Mouse (Mus musculus) B cell, adult 2 months (primary cell): ENCODE results near the gene Cmss1.

Experiments
- DNase-seq, 2 experiments: peaks; one replicate each; pipeline ENCODE4 v3.0.0; 2022

The Cmss1 gene

DNA sequence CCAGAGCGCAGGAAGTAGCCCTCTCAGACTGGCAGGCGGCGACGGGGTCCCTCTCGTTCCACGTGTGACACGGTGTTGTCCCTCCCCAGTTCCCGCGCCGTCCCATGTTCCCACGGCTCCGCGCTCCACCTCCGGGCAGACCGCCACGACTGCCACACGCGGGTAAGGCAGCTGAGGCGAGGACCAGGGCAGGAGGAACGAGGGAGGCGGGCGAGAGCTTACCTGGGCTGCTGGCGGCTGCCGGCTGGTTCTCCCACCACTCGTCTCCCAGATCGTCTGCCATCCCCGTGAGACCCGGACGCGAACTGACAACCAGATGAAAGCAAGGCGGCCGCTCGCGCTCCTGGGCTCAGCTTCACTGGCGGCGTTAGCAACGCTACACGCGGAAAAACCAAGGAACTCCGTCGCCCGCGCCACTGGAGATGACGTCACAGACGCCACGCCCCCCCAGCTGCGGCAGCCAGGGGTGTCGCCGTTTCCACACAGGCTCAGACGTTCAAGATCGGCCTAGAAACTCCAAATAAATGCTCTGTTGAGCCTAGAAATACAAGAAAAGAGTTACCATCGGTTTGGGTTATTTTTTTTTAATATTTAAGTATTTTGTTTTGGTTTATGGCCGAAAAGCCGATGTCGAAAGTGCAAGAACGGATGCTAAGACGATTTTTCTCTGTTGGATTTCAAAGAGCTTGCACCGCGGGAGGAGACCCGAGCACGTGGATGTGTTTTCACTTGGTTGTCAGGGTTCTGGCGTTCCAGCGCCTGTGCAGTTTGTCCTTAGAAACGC lies at the start of gene Cmss1:
Gene Cmss1, minus strand, starts transcription at position 421 of the 784 bp plus-strand sequence.
- DNase-seq, result peak; percentile 89 to 90

DNA sequence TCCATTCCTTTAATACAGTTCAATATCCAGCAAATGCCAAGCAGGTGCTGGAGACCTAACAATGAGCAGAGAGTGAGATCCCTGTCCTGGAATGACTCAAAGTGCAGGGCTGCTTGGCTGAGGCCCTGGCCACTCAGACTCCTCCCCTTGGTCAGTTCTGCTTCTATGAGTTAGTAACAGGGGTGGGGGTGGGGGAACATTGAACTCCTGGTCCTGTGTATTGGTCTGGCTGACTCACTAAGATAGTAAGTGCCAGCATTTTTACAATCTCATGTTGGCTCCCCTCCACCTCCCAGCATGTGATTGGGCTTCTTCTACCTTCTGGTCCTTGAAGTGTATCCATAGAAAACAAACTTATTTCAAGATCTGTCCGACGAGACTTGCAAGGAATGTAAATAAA lies 43.2 kb upstream of the Cmss1 start:
- DNase-seq, result no peak

DNA sequence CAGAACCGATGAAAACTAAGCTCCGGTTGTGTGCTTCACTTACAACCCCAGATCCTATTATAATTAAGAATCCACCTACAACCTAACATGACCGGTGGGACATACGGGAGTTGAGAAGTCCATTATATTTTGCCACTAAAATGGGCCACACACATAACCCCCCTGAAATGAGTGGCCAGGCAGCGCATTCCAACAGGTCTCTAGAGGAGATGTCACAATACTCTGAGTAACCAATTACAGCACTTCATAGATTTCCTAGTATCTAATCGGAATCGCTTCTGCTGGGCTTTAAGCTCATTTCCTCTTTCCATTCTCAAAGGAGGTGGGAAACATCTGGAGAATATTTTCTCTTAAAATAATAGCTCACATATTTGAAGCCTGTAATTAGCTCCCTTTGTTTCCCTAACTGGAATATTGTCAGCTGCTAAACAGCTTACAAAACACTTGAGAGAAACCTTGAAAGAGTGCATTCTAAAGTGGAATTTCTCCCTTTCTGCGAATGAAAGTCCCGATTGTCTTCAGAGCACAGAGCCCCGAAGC lies 34.8 kb upstream of the Cmss1 start:
- DNase-seq, result no peak

DNA sequence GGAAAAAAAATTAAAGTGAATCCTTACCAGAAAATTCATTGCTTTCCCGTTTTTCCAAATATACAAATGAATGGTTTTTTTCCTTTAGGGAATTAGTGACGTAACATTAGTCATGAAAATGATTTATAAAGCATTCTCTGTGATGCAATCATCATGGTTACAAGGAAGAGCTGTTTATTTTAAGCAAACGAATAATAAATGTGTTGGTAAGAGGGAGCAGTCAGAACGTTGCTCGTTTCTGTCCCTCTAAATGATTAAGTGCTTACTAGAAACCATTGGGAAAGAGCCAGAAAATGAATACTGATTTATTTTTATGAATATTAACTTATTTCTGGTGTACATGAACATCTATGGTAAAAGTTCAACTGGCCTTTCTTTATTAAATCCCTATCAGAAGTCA lies 28.1 kb upstream of the Cmss1 start:
- no peak for DNase-seq

DNA sequence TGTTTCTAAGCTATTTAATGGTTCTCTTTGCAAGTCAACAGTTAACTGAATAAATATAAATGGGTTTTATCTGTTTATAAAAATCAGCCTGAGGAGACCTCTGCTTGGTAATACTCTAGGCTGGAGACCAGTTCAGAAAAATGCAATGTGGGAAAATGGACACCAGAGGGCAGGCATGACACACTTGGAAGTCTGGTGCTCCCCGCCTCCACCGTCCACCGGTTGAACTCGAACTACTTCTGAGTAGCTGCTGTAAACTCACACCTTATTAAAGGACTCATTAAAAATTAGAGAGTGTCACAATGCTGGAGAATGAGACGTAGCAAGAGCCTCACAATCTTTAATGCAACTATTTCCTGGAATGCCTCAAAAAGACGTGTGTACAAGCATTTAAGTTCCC lies 27.5 kb upstream of the Cmss1 start:
- DNase-seq, result peak; percentile 72 to 75

DNA sequence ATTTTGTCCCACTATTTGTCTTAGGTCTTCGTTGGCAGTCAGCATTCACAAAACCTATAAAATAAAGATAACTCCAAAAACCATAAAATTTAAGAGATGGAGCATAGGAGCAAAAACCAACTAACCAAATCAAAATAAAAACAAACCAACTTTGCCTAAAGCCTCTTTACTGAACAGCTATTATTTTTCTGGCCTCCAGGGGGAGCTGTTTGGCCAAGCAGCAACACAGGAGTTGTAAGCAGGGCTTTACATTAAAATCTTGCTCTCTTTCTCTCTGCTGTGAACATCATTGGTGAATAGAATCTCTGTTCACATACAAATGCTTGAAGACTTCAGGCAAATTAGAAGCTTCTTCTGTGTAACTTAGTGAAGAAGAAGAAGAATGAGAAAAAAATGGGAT lies 5.1 kb upstream of the Cmss1 start:
- peak; percentile 70 to 74 for DNase-seq

DNA sequence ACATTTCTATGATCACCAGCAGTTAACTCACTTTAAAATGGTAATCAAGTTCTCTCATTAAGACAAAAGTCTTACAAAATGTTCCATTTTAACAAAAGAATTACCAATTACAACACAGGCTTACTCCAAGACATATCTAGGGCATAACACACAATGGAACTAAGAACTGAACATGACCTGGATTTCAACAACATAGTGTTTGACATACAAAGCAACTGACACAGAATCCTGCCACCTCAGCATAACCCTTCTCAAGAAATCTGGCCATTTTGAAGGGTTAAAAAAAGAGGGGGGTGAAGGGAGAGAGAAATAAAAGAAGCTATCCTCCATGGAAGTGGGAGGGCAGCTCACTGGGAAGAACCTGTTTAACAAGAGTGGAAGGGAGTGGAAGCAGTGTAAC lies 5.6 kb downstream of the Cmss1 start:
- DNase-seq, result no peak

DNA sequence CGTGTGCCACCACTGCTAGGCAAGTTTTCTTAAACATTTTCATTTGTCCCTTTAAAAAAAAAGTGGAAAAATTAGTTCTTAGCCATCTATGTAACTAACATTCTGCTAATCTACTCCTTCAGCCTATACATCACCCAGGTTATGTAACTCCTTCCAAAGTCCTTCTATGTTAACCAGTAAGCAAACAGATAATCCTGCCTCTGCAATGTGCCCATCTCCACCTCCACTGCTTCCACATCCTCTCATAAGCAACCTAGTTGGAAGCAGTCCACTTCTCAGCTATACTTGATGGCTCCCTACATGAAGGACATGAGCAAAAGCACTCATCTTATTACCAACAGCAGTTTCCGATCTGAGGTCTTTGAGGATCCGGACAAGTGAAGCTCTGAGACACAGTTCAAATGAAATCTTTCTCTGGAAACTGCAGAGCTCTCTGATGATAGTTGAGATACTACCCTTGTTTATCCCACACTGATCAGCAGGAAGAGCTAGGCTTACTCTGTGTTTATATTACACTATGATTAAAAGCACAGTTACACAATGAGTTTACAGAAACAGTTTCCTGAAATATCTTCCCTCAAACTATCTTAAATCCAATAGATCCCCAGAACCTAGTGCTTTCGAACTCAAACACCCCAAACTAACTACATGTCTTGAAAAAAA lies 9.2 kb downstream of the Cmss1 start:
- DNase-seq, result no peak

DNA sequence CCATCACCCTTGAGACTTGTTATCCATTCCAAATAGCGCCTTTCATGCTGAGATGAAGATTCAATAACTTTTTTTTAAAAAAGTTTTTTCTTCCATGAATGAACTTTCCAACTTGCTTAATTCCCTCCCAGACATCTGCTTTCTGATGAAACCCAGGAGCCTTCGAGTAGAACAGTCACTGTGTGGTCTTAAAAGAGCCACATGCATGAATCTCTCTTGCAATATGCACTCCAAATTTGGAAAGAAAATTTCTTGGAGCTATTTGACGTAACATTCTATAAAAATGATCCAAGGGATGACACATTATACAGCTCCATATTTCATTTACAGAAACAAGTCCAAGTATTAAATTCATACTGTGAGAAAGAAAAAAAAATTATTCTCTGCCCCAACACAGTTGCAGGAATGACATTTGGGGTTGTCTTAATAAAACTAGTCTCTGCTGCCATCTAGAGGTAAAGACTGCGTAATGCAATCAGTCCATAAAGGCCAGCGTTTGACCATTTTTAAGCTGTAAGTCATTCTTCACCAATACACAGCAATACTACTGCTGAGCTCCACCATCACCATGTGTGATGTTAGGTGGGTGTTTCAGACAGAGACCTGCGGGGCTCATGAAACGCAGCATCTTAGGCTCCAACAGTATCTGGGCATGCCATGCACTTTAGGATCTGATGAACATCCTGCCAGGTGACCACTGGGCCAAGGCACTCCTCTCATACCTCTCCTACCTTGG lies 13.1 kb downstream of the Cmss1 start:
- DNase-seq, result peak; percentile 50

DNA sequence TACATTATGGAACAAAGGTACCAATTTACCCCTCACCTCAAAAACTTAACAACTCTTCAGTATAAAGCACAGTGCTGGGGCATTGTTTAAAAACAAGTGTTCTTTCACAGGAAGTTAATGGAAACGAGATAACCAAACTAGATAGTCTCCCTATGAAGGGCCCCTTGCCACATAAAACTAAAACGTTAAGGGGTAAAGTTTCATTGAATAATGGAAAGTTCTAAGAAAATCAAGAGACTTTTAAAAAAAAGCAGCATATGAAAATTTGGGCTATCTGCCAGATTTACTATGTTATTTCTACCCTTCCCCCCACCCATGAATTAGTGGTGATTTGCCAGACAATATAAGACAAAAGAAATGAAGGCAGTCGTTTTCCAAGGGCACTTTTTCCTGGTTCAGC lies 21.5 kb downstream of the Cmss1 start:
- no peak for DNase-seq

DNA sequence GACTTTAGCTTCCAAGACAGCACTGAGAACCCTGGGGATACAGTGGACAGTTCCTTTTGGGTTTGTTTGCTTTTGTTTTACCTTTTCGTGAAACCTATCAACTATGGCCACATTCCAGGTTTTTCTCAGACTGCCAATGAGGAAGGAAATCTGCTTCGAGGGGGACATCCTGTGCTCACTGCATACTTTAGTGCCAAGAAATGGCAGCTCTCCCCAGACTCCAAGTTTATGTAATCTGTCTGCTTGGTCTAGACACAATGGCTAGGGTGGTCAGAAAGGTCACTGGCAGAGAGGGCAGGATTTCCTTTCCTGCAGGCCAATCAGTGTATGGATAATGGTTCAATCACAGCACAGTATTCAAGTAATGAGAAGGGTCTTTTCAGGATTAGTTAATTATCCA lies 24.7 kb downstream of the Cmss1 start:
- DNase-seq, result no peak

DNA sequence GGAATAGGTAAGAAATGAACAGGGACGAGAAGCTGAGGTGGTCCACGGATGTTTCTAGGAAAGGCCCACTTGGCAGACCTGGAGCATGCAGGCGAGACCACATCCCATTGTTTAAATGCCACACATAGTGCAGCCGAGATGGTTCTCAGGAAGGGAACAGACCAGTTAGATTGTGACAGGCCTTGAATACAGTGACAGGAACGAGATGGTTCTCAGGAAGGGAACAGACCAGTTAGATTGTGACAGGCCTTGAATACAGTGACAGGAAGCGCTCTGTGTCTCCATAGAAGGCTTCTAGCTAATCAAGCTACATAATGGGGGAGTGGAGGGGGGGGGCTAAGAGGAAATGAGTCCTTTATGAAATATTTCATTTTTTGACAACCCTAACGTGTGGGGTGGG lies 26.6 kb downstream of the Cmss1 start:
- no peak for DNase-seq

DNA sequence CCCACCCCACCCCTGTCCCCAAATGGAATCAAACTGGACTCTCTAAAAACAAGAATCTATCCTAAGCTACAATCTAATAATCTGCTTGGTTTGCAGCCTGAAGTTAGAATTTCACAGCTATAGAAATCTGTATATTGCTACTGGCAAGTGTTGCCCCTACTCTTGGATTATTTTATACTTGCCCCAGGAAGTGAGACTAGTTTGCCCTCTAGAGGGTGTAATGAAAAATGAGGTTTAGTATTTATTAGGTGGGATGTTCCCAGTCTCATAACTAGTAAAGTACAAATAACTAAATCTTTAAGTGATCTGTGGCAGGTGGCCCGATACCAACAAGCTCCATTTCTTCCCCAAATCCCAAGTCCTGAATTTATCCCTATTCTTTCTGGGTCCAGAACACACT lies 29.1 kb downstream of the Cmss1 start:
- no peak for DNase-seq

DNA sequence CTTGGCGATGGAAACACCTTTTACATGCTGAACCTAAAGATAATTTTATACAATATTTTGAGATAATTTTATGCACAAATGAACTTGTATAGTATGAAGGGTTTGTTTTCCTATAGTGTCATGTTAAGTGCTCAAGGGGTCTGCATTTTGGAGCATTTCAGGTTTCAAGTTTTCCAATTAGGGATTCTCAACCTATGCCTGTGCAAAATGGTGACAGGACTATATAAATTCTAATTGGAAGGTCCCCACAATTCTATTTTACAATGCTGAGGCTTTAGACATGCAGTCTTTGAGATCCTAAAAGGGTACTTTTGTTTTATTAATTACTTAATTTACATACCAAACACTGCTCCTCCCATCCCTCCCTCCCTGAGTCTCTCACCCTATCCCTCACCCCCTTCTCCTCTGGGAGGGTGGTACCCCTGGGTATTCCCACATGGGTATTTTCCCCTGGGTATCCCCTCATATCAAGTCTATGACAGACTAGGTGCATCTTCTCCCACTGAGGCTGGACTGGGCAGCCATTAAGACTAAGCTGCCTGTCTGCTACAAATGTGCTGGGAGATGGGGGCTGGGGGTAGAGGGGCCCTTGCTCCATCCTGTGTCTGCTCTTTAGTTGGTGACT lies 30.8 kb downstream of the Cmss1 start:
- DNase-seq, result no peak

DNA sequence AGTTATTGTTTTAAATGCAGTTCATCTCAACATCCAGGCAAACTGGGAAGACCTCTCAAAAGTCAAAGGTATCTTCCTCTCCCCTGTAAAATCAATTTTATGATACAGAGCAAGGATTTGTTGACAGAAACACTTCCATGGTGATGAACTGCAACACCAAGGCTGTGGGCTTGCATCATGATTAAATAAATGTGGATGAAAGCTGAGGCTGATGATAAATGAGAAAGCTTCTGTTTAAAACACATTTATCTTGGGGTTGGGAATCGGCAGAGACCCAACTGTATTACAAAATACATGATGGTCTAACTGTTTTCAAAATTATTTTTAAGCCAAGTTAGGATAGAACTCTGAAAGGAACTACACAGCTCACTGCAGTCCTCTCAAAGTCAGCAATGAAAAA lies 32.8 kb downstream of the Cmss1 start:
- DNase-seq, result no peak

DNA sequence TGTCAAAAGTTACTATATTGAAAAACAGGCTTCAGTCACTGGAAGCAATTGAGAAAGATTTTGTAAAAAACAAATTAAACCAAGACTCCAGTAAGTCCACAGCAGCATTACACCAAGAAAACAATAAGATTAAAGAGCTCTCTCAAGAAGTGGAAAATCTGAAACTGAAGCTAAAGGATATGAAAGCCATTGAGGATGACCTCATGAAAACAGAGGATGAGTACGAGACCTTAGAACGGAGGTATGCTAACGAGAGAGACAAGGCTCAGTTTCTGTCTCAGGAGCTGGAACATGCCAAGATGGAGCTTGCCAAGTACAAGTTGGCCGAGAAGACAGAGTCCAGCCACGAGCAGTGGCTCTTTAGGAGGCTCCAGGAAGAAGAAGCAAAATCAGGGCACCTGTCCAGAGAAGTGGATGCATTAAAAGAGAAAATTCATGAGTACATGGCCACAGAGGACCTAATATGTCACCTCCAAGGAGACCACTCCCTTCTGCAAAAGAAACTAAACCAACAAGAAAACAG lies 35.8 kb downstream of the Cmss1 start:
- DNase-seq, result no peak

DNA sequence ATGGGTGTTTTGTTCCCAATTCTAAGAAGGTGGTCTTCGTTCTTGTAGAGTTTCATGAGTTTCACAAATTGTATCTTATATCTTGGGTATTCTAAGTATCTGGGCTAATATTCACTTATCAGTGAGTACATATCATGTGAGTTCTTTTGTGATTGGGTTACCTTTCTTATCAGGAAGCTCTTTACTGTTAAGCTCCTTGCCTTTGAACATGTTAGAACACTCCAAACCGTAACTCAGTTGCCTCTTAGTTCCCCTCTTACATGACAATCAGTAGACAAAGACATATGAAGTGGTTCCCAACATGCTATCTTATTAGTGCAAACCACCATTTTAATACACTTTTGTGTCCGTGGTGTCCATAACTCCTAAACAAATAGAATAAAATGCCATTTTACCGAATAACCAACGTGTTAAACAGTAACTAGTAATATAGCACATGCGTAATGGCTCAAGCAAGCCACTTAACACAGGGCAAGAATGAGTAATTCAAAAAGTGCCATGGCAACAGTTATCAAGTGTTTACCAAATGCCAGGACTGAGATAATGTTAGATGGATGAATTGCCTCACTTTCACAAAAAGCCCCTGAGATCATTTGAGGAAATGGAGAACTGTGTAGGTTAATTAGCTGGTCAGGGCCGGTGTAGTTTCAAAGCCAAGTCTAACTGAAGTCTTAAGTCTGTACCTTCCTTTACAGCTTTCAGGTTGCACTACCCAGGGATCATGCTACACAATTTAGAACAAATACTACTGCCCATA lies 37.8 kb downstream of the Cmss1 start:
- no peak for DNase-seq

DNA sequence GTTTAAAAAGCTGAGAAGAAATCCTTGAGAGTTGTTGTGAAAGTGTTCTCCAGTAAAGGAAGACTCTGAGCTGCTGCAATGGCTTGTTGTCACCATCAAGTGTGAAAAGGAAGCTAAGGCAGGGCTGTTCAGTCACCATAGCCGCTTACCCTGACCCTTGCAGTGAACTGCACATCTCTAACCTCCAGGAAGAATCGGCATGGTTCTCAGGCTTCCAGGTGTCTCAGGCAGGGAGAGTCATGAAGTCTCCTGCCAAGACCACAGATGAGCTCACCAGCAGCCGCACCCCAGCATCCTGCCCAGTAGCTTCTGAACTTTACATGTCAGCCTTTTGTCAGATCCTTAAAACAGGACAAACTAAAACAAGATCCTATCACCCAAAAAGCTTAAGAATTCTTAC lies 40.4 kb downstream of the Cmss1 start:
- no peak for DNase-seq

DNA sequence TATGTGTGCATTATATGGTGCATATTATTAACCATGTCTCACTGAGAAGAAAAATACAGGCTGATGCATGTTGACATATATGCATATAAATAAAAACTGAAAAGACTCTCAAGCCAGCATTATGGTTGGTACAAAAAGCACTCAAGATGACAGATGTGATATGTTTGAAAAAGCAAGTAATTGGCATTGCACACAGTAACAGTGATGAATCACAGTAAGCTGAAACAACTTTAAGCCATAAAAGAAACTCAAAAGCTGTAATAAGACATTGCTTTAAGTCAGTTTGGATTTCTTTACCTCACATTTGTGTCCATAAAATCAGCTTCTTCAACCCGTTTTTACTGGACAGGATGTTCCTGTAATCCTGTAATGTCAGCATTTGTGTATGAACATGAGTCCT lies 41.9 kb downstream of the Cmss1 start:
- DNase-seq, result no peak

DNA sequence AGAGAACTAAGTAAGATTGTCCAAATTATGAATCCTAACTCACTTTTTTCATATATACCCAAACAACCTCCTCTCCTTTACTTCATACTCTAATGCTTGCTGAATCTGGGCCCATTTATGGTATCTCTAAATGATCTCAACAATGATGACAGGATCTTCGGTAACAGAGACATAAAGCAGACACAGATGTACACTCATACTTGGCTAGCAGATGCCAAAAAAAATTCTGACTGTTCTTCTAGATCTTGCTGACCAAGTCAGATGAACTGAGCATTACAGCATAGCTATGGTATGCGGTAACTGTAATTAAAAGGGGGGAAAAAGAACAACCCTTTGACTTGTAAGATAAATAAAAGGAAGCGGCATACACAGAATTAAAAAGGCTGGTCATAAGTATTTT lies 43.2 kb downstream of the Cmss1 start:
- no peak for DNase-seq

DNA sequence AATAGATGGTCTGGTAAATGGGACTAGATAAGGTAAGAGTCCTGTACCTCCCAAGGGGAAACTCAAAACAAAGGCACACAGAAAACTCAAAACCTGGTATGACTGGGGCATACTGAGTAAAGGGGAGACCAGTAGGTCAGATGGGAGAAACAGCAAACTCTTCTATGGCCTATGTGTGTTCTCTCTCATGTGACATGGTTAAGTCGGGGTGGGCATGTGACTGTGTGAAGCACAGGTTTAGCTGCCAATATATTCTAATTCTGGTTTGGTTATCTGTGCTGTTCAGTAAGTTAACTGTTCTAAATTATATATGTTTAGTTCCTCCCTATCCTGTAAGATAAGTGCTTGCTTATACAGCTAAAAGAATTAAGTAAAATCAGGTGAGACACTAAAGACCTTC lies 46.5 kb downstream of the Cmss1 start:
- no peak for DNase-seq

DNA sequence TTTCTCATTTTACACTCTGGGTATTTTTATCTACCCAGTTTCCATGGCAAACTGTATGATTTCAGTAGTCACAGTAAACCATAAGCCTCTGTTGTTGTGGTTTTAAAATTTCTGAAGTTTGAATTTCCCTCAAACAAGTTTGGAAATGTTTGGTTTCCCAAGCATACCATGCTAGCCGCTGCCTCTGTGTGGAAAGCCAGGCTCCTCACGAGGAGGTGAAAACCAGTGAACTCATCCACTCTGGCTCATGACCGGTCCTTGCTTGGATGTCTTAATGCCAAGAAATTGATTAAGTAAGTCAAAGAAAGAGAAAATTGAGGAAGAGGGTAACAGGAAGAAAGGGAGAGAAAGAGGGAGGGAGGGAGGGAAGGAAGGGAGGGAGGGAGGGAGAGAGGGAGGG lies 48.4 kb downstream of the Cmss1 start:
- DNase-seq, result no peak
